Mouse (Mus musculus) CH12.LX (cell line): Measurements from ENCODE around the gene Reep6. TPM values are rescaled to one million over a fixed set of nuclear protein-coding genes. Genes with fewer than 3 reads are reported as not detected.
A peak's percentile ranks its signal among the peaks of the same experiment; 100 is the strongest.

Experiments
- DNase-seq: peaks from one replicate; pipeline ENCODE4 v3.0.0-alpha.2; 2013; ENCODE audit errors: extremely low read depth
- H3K27ac ChIP-seq: 2 replicates; pipeline ENCODE4 v1.5.1; 2012; ENCODE audit warnings: low read depth, mild to moderate bottlenecking, control low read depth, moderate library complexity; ENCODE audit not compliant: insufficient read depth
- H3K27me3 ChIP-seq: replicated peaks from 2 replicates; pipeline ENCODE3; 2012; ENCODE audit warnings: inconsistent platforms
- H3K36me3 ChIP-seq, 2 experiments: replicated peaks in 1 of 2; 2 replicates each; pipeline versions ENCODE3 to v1.6.1; 2012; ENCODE audit warnings: inconsistent platforms in 1 of 2, low read length in 1 of 2, mild to moderate bottlenecking in 1 of 2, mixed read lengths in 1 of 2, moderate library complexity in 1 of 2; ENCODE audit not compliant: control insufficient read depth in 1 of 2, insufficient read depth in 1 of 2
- H3K4me1 ChIP-seq, 2 experiments: 2 replicates each; pipeline ENCODE4 v1.6.1; 2012; ENCODE audit warnings: inconsistent platforms in 1 of 2, moderate library complexity in 1 of 2; ENCODE audit not compliant: insufficient read depth in 2 of 2, control insufficient read depth in 1 of 2
- H3K4me2 ChIP-seq: 2 replicates; pipeline ENCODE4 v1.6.1; 2012; ENCODE audit warnings: low read depth, mild to moderate bottlenecking, control low read depth; ENCODE audit not compliant: poor library complexity, insufficient read depth, severe bottlenecking
- H3K4me3 ChIP-seq, 3 experiments: fragments of 150-350 bp in 1 of 3; sonication (generic) in 1 of 3; replicated peaks in 1 of 3; 2 replicates each; pipeline versions ENCODE3 to v1.5.1; 2011 to 2012; ENCODE audit warnings: low read depth in 2 of 3, low read length in 2 of 3, mild to moderate bottlenecking in 2 of 3, moderate library complexity in 2 of 3, control low read depth in 1 of 3, improper control_type of control experiment in 1 of 3, inconsistent platforms in 1 of 3, mixed read lengths in 1 of 3; ENCODE audit not compliant: poor library complexity in 1 of 3
- H3K79me2 ChIP-seq: replicated peaks from 2 replicates; pipeline ENCODE4 v1.6.1; 2012; ENCODE audit warnings: mild to moderate bottlenecking, moderate library complexity; ENCODE audit not compliant: control insufficient read depth, poor library complexity, insufficient read depth, severe bottlenecking; ENCODE audit errors: extremely low read depth
- H3K9ac ChIP-seq: 2 replicates; pipeline ENCODE4 v1.6.1; 2012; ENCODE audit warnings: low read depth, mild to moderate bottlenecking, control low read depth, moderate library complexity; ENCODE audit not compliant: insufficient read depth
- H3K9me3 ChIP-seq: replicated peaks from 2 replicates; pipeline ENCODE3; 2012; ENCODE audit warnings: low read length, inconsistent platforms, mixed read lengths
- BHLHE40 ChIP-seq: IDR thresholded peaks from 2 replicates; pipeline ENCODE4 v1.6.1; 2011; ENCODE audit warnings: mild to moderate bottlenecking, low read depth, low read length, improper control_type of control experiment
- CHD1 ChIP-seq: IDR thresholded peaks from 2 replicates; pipeline ENCODE4 v1.6.1; 2012; ENCODE audit warnings: low read depth, low read length, improper control_type of control experiment, inconsistent platforms
- CHD2 ChIP-seq: IDR thresholded peaks from 2 replicates; pipeline ENCODE4 v1.6.1; 2011; ENCODE audit warnings: low read length, improper control_type of control experiment
- CTCF ChIP-seq, 2 experiments: IDR thresholded peaks in 1 of 2; conservative IDR thresholded peaks in 1 of 2; 2 replicates each; pipeline ENCODE4 v1.5.1; 2011 to 2012; ENCODE audit warnings: low read depth in 2 of 2, low read length in 2 of 2, improper control_type of control experiment in 1 of 2, inconsistent platforms in 1 of 2, mild to moderate bottlenecking in 1 of 2, moderate library complexity in 1 of 2
- EP300 ChIP-seq: IDR thresholded peaks from 2 replicates; pipeline ENCODE4 v1.6.1; 2011; ENCODE audit warnings: low read length, improper control_type of control experiment
- IRF4 ChIP-seq: IDR thresholded peaks from 2 replicates; pipeline ENCODE4 v1.6.1; 2014; ENCODE audit warnings: low read depth, mild to moderate bottlenecking, inconsistent platforms, low read length, improper control_type of control experiment
- MAFK ChIP-seq: IDR thresholded peaks from 2 replicates; pipeline ENCODE4 v1.6.1; 2011; ENCODE audit warnings: low read length, improper control_type of control experiment; ENCODE audit not compliant: insufficient replicate concordance
- MAZ ChIP-seq: IDR thresholded peaks from 2 replicates; pipeline ENCODE4 v1.6.1; 2012; ENCODE audit warnings: low read depth, mild to moderate bottlenecking, inconsistent platforms, low read length, improper control_type of control experiment, moderate library complexity
- MEF2A ChIP-seq: IDR thresholded peaks from 2 replicates; pipeline ENCODE4 v1.6.1; 2014; ENCODE audit warnings: low read depth, mild to moderate bottlenecking, inconsistent platforms, low read length, improper control_type of control experiment, borderline replicate concordance
- MXI1 ChIP-seq: IDR thresholded peaks from 2 replicates; pipeline ENCODE4 v1.6.1; 2011; ENCODE audit warnings: mild to moderate bottlenecking, low read depth, low read length, improper control_type of control experiment
- MYC ChIP-seq: IDR thresholded peaks from 2 replicates; pipeline ENCODE4 v1.6.1; 2011; ENCODE audit warnings: low read depth, mild to moderate bottlenecking, improper control_type of control experiment, low read length
- NRF1 ChIP-seq: IDR thresholded peaks from 2 replicates; pipeline ENCODE4 v1.6.1; 2014; ENCODE audit warnings: low read depth, mild to moderate bottlenecking, inconsistent platforms, low read length, improper control_type of control experiment, moderate library complexity
- PAX5 ChIP-seq: IDR thresholded peaks from 2 replicates; pipeline ENCODE4 v1.6.1; 2012; ENCODE audit warnings: low read length, inconsistent platforms, mixed read lengths
- POLR2A ChIP-seq: IDR thresholded peaks from 2 replicates; pipeline ENCODE4 v1.6.1; 2011; ENCODE audit warnings: low read depth, mild to moderate bottlenecking, improper control_type of control experiment, low read length
- POLR2AphosphoS2 ChIP-seq: IDR thresholded peaks from 2 replicates; pipeline ENCODE4 v1.6.1; 2011; ENCODE audit warnings: low read depth, low read length, improper control_type of control experiment
- SIN3A ChIP-seq: IDR thresholded peaks from 2 replicates; pipeline ENCODE4 v1.6.1; 2012; ENCODE audit warnings: low read length, improper control_type of control experiment, inconsistent platforms
- SMC3 ChIP-seq: IDR thresholded peaks from 2 replicates; pipeline ENCODE4 v1.6.1; 2011; ENCODE audit warnings: low read depth, low read length, improper control_type of control experiment
- TCF12 ChIP-seq: IDR thresholded peaks from 2 replicates; pipeline ENCODE4 v1.6.1; 2014; ENCODE audit warnings: low read depth, mild to moderate bottlenecking, inconsistent platforms, low read length, improper control_type of control experiment
- UBTF ChIP-seq: IDR thresholded peaks from 2 replicates; pipeline ENCODE4 v1.6.1; 2012; ENCODE audit warnings: low read depth, mild to moderate bottlenecking, inconsistent platforms, low read length, improper control_type of control experiment, moderate library complexity
- USF1 ChIP-seq: IDR thresholded peaks from 2 replicates; pipeline ENCODE4 v1.6.1; 2014; ENCODE audit warnings: low read depth, mild to moderate bottlenecking, inconsistent platforms, low read length, improper control_type of control experiment
- dilution Hi-C: fragments of 300-500 bp; cut with MboI; formaldehyde crosslinking; loops from 2 replicates; pipeline ENCODE4 v1.14.3; 2020; ENCODE audit warnings: low sequenced_read_pairs; ENCODE audit not compliant: extremely low pct_unique_long_range_greater_than_20kb, extremely low pct_ligation_motif_present
- in situ Hi-C: fragments of 300-500 bp; cut with MboI; formaldehyde crosslinking; loops from 3 replicates; pipeline ENCODE4 v1.14.3; 2019; ENCODE audit warnings: low sequenced_read_pairs, low pct_ligation_motif_present, low pct_unique_long_range_greater_than_20kb, mixed read lengths
- polyA plus RNA-seq: library from polyadenylated mRNA; unstranded; fragments of >175 nt; gene quantifications from 2 replicates; pipeline ENCODE4 v1.2.1, GENCODE M21; 2012; ENCODE audit warnings: low read depth; ENCODE audit not compliant: insufficient read length
- total RNA-seq, 2 experiments: library from RNA; depleted of rRNA; stranded (reverse); fragments of 300-350 nt in 1 of 2; fragments of >200 nt in 1 of 2; gene quantifications; 2 replicates each; pipeline ENCODE4 v1.2.3; 2012 to 2014

The Reep6 gene
- total and polyA plus RNA-seq, 3 experiments = 0.48 to 7.5 (median 5.0) TPM

DNA sequence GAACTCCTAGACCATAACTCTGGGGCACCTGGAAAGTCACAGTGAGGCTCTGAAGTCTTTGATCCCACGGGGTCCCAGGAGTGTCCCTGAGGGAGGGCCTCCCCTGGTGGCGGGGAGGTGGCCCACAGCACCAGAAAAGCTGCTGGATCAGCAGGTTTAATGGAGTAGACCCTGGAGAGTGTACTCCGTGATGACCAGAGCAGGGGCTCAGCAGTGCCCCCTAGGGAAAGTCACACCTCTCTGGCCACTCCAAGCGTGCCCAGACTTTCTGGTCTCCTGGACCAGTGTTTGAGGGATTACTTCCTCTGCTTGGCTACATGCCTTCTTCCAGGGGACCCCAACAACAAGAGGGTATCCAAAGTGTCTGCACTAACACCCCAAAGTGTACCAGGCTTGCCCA is 53.7 kb downstream of the Reep6 start:
- dilution Hi-C loops = no loop called here
- H3K9me3 ChIP-seq = no peaks in the 10 kb centered on the region
- no peak for DNase-seq
- H3K4me3 ChIP-seq = no peak overlapping the region
- peaks cover 30 to 44% of the 10 kb centered on the region in 2 experiments for H3K4me1 ChIP-seq
- H3K27ac ChIP-seq = no peak overlapping the region
- in situ Hi-C loops = no loop called here
- H3K4me2 ChIP-seq = no peak overlapping the region
- TF ChIP-seq CHD1 = no peak
- no peak for TF ChIP-seq UBTF
- TF ChIP-seq MAZ = no peak
- no peak for TF ChIP-seq BHLHE40
- TF ChIP-seq MAFK = 0 out of 2 replicates have a peak, but pooled peaks have one; percentile 27
- no peak for TF ChIP-seq SMC3
- TF ChIP-seq CTCF (conservative IDR thresholded peaks at IDR 0.05 in 1 of 2, IDR thresholded peaks at IDR 0.05 in 1 of 2; ENCODE audit: low read depth in 2 of 2, low read length in 2 of 2) = peak in 1 of 2 experiments; percentile 30; a peak in 2 of 4 replicates
- TF ChIP-seq POLR2A = no peak
- TF ChIP-seq CHD2 = no peak
- no peak for TF ChIP-seq POLR2AphosphoS2
- no peak for TF ChIP-seq PAX5
- TF ChIP-seq EP300 = no peak
- TF ChIP-seq MXI1 = no peak
- TF ChIP-seq, all 38 proteins: peak for 2
- H3K79me2 ChIP-seq = no peaks in the 10 kb centered on the region
- no peaks in the 10 kb centered on the region for H3K27me3 ChIP-seq
- H3K9ac ChIP-seq = no peak overlapping the region
- H3K36me3 ChIP-seq = peaks cover 17 to 49% of the 10 kb centered on the region in 2 experiments

DNA sequence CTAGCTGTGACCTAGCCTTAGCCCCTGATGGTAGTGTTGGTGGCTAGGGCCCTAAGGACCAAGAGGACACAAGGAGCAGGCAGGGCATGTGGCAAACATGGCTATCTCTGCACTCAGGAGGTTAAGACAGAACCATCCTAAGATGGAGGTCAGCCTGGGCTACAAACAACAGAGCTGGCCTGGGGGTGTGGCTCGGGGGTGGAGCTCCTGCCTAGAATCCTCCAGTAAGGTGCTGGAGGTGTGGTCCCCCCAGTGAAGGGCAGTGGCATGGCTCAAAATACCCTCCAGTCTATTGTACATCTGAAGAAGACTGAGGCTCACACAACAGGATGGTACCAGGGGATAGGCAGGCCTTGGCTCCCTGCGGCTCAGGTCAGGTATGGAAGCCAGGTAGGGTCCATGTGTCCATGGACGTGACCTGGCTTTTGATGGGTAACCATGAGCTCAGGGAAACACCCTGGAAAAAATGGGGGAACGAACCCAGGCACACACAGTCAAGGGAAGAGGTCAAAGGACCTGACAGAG is 54.4 kb downstream of the Reep6 start:
- H3K9ac ChIP-seq = no peak overlapping the region

GRCm38 (mm10) chr10:80384709-80385108 is 55.0 kb downstream of the Reep6 start:
- H3K27ac ChIP-seq = no peak overlapping the region
- H3K4me3 ChIP-seq = no peak overlapping the region
- no peaks in the 10 kb centered on the region for H3K79me2 ChIP-seq
- no peak overlapping the region for H3K4me2 ChIP-seq
- no peak for TF ChIP-seq PAX5
- TF ChIP-seq TCF12 = no peak
- TF ChIP-seq MEF2A = no peak
- no peak for TF ChIP-seq SIN3A
- no peak for TF ChIP-seq POLR2AphosphoS2
- no peak for TF ChIP-seq NRF1
- no peak for TF ChIP-seq EP300
- no peak for TF ChIP-seq USF1
- no peak for TF ChIP-seq IRF4
- TF ChIP-seq MYC = no peak
- H3K27me3 ChIP-seq = no peaks in the 10 kb centered on the region
- DNase-seq = no peak
- H3K4me1 ChIP-seq = peaks cover 35 to 52% of the 10 kb centered on the region in 2 experiments
- H3K9ac ChIP-seq = no peak overlapping the region
- in situ Hi-C loops = loop anchor here (5.0 kb wide), 1 partner anchor 43 kb away; no protein-coding TSS in a partner anchor
- H3K9me3 ChIP-seq = no peaks in the 10 kb centered on the region
- H3K36me3 ChIP-seq = peaks cover 17 to 49% of the 10 kb centered on the region in 2 experiments
- dilution Hi-C loops = no loop called here

More for the DNA sequence above, 54.4 kb downstream of the Reep6 start:
- no peak overlapping the region for H3K27ac ChIP-seq
- no peaks in the 10 kb centered on the region for H3K9me3 ChIP-seq
- in situ Hi-C loops = no loop called here
- H3K36me3 ChIP-seq = peaks cover 17 to 49% of the 10 kb centered on the region in 2 experiments
- DNase-seq = no peak
- no peak overlapping the region for H3K4me2 ChIP-seq
- no peaks in the 10 kb centered on the region for H3K27me3 ChIP-seq
- no peak overlapping the region for H3K4me3 ChIP-seq
- dilution Hi-C loops = no loop called here
- H3K79me2 ChIP-seq = no peaks in the 10 kb centered on the region
- TF ChIP-seq TCF12 (no peak), CHD2 (no peak)
- peaks cover 35 to 49% of the 10 kb centered on the region in 2 experiments for H3K4me1 ChIP-seq
